Mouse (Mus musculus) urinary bladder, postnatal 4 days (tissue): ENCODE measurements at regions not wholly inside any gene's neighbourhood (a gene's known extent, or its start where the extent isn't known, plus 50 kb on each side); places are given as distances from the start of the nearest gene placed in this dataset.
A peak's percentile ranks its signal among the peaks of the same experiment; 100 is the strongest.

Experiments used
- DNase-seq, 2 experiments: peaks; one replicate each; pipeline ENCODE4 v3.0.0; 2021 to 2022; ENCODE audit warnings: low spot score in 2 of 2

- no peak for DNase-seq
Observed at GRCm38 (mm10) chr12:80017376-80017929, 95.4 kb downstream of the Zfp36l1 start.

- no peak for DNase-seq
Observed at GRCm38 (mm10) chr12:80015938-80016337, 96.9 kb downstream of the Zfp36l1 start.

GRCm38 (mm10) chr12:80014598-80014983 is 98.2 kb downstream of the Zfp36l1 start:
- no peak for DNase-seq

- no peak for DNase-seq
Observed at GRCm38 (mm10) chr12:80013904-80014597, 98.8 kb downstream of the Zfp36l1 start.

GRCm38 (mm10) chr12:80013577-80013903 is 99.3 kb downstream of the Zfp36l1 start:
- DNase-seq: no peak

- no peak for DNase-seq
Observed at GRCm38 (mm10) chr12:80011916-80012315, 100.9 kb downstream of the Zfp36l1 start.

- DNase-seq: no peak
Observed at GRCm38 (mm10) chr12:80010947-80011346, 101.9 kb downstream of the Zfp36l1 start.

GRCm38 (mm10) chr12:80010220-80010619 is 102.6 kb downstream of the Zfp36l1 start:
- no peak for DNase-seq

- no peak for DNase-seq
Observed at GRCm38 (mm10) chr12:80007849-80008248, 105.0 kb downstream of the Zfp36l1 start.

GRCm38 (mm10) chr12:80005227-80005919 is 107.4 kb downstream of the Zfp36l1 start:
- DNase-seq: no peak

GRCm38 (mm10) chr12:80004575-80004974 is 108.2 kb downstream of the Zfp36l1 start:
- no peak for DNase-seq

GRCm38 (mm10) chr12:80003486-80003885 is 109.3 kb downstream of the Zfp36l1 start:
- no peak for DNase-seq

- no peak for DNase-seq
Observed at GRCm38 (mm10) chr12:80002474-80003125, 110.2 kb downstream of the Zfp36l1 start.

- peak in 1 of 2 experiments; percentile 63 for DNase-seq
Observed at GRCm38 (mm10) chr12:80001794-80002193, 111.0 kb downstream of the Zfp36l1 start.

- DNase-seq: no peak
Observed at GRCm38 (mm10) chr12:79999868-80000370, 112.9 kb downstream of the Zfp36l1 start.

- no peak for DNase-seq
Observed at GRCm38 (mm10) chr12:79998788-79999187, 114.0 kb downstream of the Zfp36l1 start.

- no peak for DNase-seq
Observed at GRCm38 (mm10) chr12:79998339-79998738, 114.5 kb downstream of the Zfp36l1 start.

- DNase-seq: no peak
Observed at GRCm38 (mm10) chr12:79997201-79997600, 115.6 kb downstream of the Zfp36l1 start.

- DNase-seq: no peak
Observed at GRCm38 (mm10) chr12:79995521-79996094, 117.2 kb downstream of the Zfp36l1 start.

GRCm38 (mm10) chr12:79993821-79994571 is 118.8 kb downstream of the Zfp36l1 start:
- peak in 1 of 2 experiments; percentile 66 for DNase-seq

GRCm38 (mm10) chr12:79991279-79991678 is 121.5 kb downstream of the Zfp36l1 start:
- DNase-seq: no peak
